Mouse (Mus musculus): ENCODE measurements around the gene Pcgf1.

The Pcgf1 gene

DNA sequence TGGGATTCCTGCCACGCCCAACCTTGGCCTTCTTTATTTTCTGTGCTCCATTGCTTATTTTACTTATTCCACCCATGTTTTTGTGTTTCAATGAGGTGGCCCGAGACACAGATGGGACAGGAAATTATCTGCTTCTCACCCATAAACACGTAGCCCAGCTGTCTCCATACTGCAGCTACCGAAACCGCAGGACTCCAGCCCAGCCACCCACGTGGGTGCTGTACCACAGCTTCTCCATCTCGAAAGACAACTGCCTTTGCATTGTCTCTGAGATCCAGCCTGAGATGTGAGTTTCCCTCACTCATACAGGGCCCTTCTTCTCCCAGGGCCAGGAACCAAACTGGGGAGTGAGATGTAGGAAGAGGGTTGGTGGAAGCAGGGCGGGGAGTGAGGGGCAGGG is 11.7 kb upstream of the Pcgf1 start:
- in situ Hi-C loops (cut with MboI, MseI) = no loop called here

- in situ Hi-C loops (cut with MboI, MseI) = no loop called here
Observed at GRCm38 (mm10) chr6:83066441-83066840, 11.2 kb upstream of the Pcgf1 start.

DNA sequence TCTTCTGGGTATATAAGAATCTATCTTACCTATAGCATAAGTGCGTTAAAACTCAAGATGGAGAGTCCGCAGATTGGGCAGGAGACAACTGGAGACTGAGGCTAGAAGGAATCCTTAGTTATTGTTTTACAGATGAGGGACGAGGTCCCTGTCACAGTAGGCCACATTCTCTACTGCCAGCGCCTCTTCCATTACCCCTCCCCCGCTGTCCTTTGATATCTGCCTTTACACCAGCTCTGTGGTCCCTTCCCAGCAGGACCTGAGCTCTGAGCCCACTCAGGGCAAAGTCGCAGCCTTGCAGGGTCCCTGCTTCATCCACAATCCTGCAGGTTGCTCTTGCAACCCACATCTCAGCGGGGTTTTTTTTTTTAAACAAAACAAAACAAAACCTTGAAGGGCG is 9.4 kb upstream of the Pcgf1 start:
- in situ Hi-C loops (cut with MboI, MseI) = no loop called here

GRCm38 (mm10) chr6:83068706-83069487 is 8.8 kb upstream of the Pcgf1 start:
- in situ Hi-C loops (cut with MboI, MseI) = no loop called here

DNA sequence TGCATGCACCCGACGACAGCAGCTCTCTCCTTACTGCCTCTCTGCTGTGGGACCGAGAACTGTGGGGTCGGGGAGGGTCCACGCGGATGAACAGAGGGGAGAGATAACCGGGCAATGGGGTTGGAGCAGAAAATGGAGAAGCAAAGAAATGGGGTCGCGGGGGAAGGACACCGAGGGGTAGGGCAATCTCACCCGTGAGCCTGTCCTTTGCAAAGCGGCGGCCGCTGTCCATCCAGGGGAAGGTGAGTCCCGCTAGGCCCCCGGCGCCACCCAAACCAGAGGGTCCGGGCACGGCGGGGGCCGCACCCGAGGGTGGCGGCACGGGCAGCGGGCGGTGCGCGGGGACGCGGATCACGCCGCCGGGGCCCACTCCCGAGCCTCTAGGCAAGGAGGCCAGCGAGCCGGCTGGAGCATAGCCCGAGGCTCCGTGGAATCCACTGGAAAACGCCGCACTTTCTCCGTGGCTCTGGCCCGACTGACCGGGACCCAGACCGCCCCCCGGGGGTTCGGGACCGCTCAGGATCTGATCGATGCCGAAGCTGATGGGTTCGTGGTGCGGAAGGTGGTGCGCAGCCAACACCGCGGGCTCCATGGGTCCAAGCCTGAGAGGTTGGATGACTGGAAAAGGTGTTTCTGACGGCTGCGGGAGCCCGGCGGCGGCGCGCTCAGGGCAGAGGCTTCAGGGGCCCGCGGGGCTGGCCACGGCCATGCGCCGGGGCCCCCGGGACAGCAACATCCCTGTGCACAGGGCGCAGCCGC is 8.0 kb upstream of the Pcgf1 start:
- in situ Hi-C loops (cut with MboI, MseI) = no loop called here

GRCm38 (mm10) chr6:83070247-83070310 is 7.6 kb upstream of the Pcgf1 start, which contains the start of gene Tlx2:
Gene Tlx2, minus strand, starts transcription at chr6:83070293.
- in situ Hi-C loops (cut with MboI, MseI) = no loop called here

- in situ Hi-C loops (cut with MboI, MseI) = no loop called here
Observed at GRCm38 (mm10) chr6:83070311-83071219, 7.1 kb upstream of the Pcgf1 start.

DNA sequence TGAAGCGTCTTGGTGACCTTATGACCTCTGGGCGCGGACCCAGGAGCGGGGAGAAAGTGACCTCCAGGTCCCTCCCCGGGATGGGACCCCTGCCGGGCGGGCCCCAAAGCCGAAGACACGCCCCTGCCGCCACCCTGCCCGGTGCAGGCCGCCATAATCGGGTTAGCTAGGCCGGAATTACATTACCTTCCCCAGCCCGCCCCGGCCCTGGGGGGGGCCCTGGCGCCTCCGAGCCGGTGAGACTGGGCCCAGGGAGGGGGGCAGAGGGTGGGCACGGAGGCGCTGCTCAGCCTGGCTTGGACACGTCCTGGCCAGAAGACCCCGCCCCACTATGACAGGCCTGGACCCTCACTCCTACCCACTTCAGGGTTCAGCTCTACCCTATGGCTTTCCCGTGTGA is 6.4 kb upstream of the Pcgf1 start:
- in situ Hi-C loops (cut with MboI, MseI) = no loop called here

GRCm38 (mm10) chr6:83074979-83075378 is 2.7 kb upstream of the Pcgf1 start:
- in situ Hi-C loops (cut with MboI, MseI) = no loop called here

DNA sequence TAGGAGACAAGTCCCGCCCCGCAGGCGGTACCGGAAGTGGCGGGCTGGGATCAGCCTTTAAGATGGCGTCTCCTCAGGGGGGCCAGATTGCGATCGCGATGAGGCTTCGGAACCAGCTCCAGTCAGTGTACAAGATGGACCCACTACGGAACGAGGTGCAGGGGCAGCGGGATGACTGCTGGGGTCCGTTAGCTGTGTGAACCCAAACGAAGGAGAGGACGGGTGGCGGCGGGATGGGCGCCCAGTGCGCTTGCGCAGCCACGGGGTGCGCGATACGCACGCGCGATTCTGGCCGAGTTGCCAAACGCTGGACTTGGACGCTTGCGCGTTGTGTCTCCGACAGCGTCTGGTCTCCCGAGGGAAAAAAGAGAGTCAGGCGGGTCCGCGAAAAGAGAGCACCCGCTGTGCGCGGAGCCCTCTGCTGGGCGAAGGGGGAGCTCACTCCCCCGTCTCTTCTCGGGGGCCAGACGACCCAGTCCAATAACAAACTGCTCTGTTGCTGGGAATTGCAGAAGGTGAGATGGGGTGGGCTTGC is 722 bp downstream of the Pcgf1 start:
- in situ Hi-C loops (cut with MboI, MseI) = no loop called here

DNA sequence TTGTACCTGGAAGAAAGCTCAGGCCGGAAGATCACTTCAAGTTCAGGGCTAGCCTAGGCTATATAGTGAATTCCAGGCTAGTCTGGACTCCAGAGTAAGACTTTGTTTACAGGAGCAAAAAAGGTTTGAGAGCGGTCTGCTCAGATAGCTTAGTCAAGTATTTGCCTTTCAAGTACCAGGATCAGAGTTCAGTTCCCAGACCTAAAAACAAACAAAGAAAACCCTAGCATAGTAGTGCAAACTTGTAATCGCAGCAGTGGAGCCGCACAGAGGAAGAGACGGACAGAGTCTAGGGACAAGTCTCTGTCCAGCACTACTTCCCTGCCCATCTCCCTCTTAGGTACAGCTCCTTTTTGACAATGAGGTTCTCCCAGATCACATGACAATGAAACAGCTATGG is 2.5 kb downstream of the Pcgf1 start:
- in situ Hi-C loops (cut with MboI, MseI) = no loop called here

DNA sequence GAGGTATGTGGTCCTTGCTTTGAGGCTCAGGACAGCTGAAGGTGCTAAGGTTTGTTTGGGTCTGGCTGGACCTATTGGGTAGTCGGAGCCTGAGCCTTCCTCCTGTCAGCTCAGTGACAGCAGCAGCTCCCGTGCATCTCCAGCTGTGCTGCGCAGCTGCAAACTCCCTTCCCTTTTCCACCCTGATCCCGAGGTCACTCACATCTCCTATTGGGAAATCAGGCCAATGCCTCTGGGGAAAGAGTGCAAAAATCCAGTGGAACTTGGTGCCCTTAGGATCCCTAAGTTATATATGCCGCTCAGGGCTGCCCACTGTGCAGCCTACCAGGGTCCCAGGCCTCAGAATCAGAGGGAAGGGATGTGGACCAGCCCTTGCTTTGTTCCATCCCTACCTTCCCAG is 5.8 kb downstream of the Pcgf1 start:
- in situ Hi-C loops (cut with MboI, MseI) = no loop called here

DNA sequence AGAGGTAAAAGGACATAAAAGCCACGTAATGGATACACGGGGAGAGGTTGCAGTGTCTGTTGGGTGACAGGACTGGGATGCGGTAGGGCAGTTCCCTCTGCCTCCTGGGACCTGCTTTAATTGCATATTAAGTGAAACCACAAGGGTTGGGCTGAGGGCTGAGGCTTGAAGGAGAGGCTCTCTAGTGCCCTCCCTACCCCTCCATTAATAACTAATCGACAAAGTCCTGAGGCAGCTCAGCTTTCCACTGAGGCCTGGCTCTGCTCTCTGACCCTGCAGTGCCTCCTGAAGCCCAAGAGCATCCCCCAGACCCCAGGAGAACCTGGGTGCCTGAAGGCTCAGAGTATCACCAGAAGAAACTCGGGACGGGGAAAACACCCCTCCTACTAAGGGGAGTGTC is 6.8 kb downstream of the Pcgf1 start:
- in situ Hi-C loops (cut with MboI, MseI) = no loop called here

DNA sequence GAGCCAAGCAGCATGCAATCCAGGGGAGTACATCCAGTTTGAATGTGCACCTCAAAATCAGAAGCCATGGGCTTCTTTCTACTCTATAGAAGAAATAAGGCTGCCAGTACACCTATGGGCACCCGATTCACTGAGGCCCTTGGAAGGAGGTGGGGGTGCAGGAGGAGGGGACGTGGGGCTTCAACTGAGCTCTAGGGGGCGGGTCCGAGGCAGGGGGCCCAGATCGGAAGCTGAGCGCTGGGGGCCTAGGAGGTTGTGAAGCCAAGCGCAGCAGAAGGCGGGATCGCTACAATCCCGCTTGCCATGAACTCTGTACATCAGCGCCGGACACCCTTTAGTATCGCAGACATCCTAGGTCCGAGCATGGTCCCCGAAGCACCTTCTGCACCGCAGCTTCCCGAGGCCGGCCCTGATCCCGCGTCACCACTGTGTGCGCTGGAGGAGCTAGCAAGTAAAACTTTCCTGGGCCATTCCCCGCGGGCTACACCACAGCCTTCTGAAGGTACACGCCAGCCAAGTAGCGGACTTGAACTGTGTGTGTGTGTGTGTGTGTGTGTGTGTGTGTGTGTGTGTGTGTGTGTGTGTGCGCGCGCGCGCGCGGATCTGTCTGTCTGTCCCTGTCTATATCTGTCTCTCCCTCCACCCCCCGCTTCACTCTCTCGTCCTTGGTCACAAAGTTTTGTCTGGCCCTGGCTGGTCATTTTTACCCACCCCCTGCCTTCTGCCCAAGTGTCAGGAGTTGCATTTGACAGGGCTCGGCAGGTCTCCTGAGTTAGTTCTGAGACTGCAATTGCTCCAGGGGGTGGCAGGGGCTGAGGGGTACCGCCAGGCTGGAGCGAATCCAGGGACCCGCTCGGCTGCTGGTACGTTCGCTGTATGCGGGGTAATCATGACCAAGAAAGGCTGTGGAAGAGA is 8.7 kb downstream of the Pcgf1 start, which contains the start of gene Lbx2:
Gene Lbx2 (plus strand): TSS at position 247 of the 915 bp plus-strand sequence.
- in situ Hi-C loops (cut with MboI, MseI) = no loop called here

- in situ Hi-C loops (cut with MboI, MseI) = no loop called here
Observed at GRCm38 (mm10) chr6:83087205-83087925, 9.7 kb downstream of the Pcgf1 start.

DNA sequence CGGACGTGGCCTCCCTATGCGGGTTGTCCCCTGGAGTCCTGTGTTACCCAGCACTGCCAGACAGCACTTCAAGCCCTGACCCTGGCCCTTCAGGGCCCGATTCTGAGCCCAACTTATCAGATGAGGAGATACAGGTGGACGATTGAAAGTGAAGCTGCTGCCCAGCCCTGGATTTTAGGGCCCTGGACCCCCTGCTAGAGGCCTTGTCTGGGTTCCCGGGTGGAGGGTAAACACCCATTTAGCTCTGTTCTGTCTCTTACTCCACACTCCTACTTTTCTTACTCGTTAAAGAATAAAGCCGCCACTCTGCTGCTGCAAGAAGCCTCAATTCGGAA is 10.2 kb downstream of the Pcgf1 start:
- in situ Hi-C loops (cut with MboI, MseI) = no loop called here

DNA sequence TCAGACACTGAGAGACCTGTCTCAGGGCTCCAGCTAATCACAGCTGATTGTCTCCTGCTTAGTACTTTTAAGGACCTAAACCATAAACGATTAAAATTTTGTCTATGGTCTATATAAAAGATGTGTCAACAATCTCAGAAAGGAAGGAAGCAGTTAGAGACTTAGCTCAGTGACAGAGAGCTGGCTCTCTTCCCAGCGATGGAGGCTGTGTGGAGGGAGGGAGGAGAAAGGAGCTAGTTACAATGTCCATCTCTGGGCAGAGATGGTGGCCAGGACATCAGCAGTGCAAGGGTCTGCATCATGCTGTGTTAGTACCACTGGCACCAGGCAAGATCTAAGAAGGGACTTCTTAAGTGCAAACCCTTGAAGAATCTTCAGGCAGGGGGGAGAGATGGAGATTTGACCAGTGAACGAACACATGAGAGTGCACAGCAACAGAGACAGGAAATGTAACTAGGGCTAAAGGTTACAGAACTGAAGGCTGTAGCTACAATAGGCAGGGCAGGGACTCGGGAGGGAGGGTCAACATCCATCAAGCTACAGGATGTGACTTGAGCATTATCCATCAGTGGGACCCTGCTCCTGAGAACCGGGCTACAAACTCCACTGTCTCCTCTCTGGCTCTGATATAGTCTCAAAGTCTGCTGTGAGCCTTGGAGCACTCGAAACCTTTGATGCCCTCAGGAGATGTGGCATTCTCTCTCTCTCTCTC is 14.9 kb downstream of the Pcgf1 start:
- in situ Hi-C loops (cut with MboI, MseI) = no loop called here

GRCm38 (mm10) chr6:83095968-83096367 is 18.3 kb downstream of the Pcgf1 start:
- in situ Hi-C loops (cut with MboI, MseI) = loop anchor here (5.0 kb wide), 1 partner anchor 99 kb away; no protein-coding TSS in a partner anchor

GRCm38 (mm10) chr6:83098411-83098810 is 20.7 kb downstream of the Pcgf1 start:
- in situ Hi-C loops (cut with MboI, MseI) = loop anchor here (5.0 kb wide), 1 partner anchor 101 kb away; no protein-coding TSS in a partner anchor

GRCm38 (mm10) chr6:83101316-83101687 is 23.6 kb downstream of the Pcgf1 start, which contains the start of the genes Ccdc142 and Gm42688:
Gene Ccdc142, plus strand, starts transcription at chr6:83101601.
Gene Gm42688, plus strand, starts transcription at chr6:83101617.
- in situ Hi-C loops (cut with MboI, MseI) = loop anchor here (5.0 to 10.0 kb wide), 2 partner anchors 189 to 357 kb away; no protein-coding TSS in a partner anchor

Measured in regulatory T cell (primary cell).